Comparison of ENCODE assay signal across 9 mouse cellular contexts in the genomic region with DNA sequence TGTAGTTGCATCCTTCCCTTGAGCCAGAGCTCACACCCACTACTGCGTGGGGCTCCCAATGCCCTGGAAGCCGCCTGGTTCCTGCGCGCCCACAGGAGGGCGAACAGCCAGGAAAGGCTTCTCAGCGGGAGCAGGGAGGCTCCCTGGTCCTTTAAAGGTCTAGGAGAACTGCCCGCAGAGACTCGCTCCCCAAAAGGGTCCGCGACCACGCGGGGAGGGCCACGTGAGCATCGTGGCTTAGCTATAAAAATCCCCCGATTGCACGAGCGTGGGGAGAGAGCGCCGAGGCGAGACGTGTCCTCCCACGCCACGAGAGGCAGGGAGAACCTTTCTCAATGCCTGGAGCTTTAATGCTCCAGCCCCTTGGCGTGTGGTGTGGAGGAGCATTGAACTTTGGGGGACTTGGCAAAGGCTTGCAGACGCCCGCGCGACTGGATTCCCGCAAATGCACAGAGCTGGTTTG. TPM values are rescaled to one million over a fixed set of nuclear protein-coding genes. Genes with fewer than 3 reads are reported as not detected.
DNase-seq lines count a peak whose midpoint lies in the region; ATAC-seq lines count a peak whose summit lies in the region.
"Had no signal": no experiment of that assay in that cellular context is flagged by ENCODE, and none has a peak within 500 bp of the region (broad histone marks: within the 10 kb centered on the region; RNA-seq: fewer than 3 reads in every experiment).

TSS of gene Nwd2 (plus strand) at position 33 of the 463 bp plus-strand sequence.

- H3K4me1 ChIP-seq in heart, embryonic 12.5 days (replicated peaks): peaks cover 8% of the 10 kb centered on the region
- peaks cover 21% of the 10 kb centered on the region for H3K4me1 ChIP-seq in forebrain, embryonic 10.5 days
- H3K4me1 ChIP-seq in kidney, embryonic 15.5 days: peaks cover 18% of the 10 kb centered on the region
- no peaks in the 10 kb centered on the region for H3K4me1 ChIP-seq in liver, embryonic 13.5 days (replicated peaks)

- DNase-seq in heart, adult 11 months: no peak
- peak; percentile 14 for DNase-seq in forebrain, embryonic 10.5 days (ENCODE audit: extremely low spot score, low spot score)
- no peak for DNase-seq in liver, embryonic 13.5 days
- DNase-seq in right cerebral cortex, postnatal 4 days: peak; percentile 53
- DNase-seq in gastrocnemius, adult 18-20 months (ENCODE audit: low spot score): no peak
- DNase-seq in urinary bladder, adult 2 months (ENCODE audit: low spot score): no peak

- peak within 1 kb of the TSS; percentile 41 for H3K9ac ChIP-seq in heart, embryonic 12.5 days
- peak within 1 kb of the TSS; percentile 39 for H3K9ac ChIP-seq in kidney, embryonic 15.5 days
- H3K9ac ChIP-seq in liver, embryonic 13.5 days: no peak within 1 kb of the TSS

- H3K9me3 ChIP-seq in heart, embryonic 12.5 days (replicated peaks): no peaks in the 10 kb centered on the region
- no peaks in the 10 kb centered on the region for H3K9me3 ChIP-seq in forebrain, embryonic 10.5 days
- no peaks in the 10 kb centered on the region for H3K9me3 ChIP-seq in kidney, embryonic 15.5 days (replicated peaks)
- no peaks in the 10 kb centered on the region for H3K9me3 ChIP-seq in liver, embryonic 13.5 days (replicated peaks)

- H3K36me3 ChIP-seq in heart, embryonic 12.5 days: no peaks in the 10 kb centered on the region
- no peaks in the 10 kb centered on the region for H3K36me3 ChIP-seq in forebrain, embryonic 10.5 days (replicated peaks)
- H3K36me3 ChIP-seq in kidney, embryonic 15.5 days: no peaks in the 10 kb centered on the region
- H3K36me3 ChIP-seq in liver, embryonic 13.5 days: no peaks in the 10 kb centered on the region

- peak within 1 kb of the TSS; percentile 54 for H3K4me3 ChIP-seq in heart, embryonic 12.5 days
- H3K4me3 ChIP-seq in forebrain, embryonic 10.5 days: peak within 1 kb of the TSS; percentile 69
- H3K4me3 ChIP-seq in kidney, embryonic 15.5 days (replicated peaks): peak within 1 kb of the TSS; percentile 55
- peak within 1 kb of the TSS; percentile 29 for H3K4me3 ChIP-seq in liver, embryonic 13.5 days (replicated peaks)

- ATAC-seq in heart, embryonic 12.5 days (ENCODE audit: insufficient number of reproducible peaks, low FRiP score): no peak
- peak; percentile 69 for ATAC-seq in kidney, embryonic 15.5 days (replicated peaks; ENCODE audit: low FRiP score)
- ATAC-seq in liver, embryonic 13.5 days (ENCODE audit: low read depth): no peak

- peaks cover 52% of the 10 kb centered on the region for H3K27me3 ChIP-seq in heart, embryonic 12.5 days (replicated peaks)
- H3K27me3 ChIP-seq in forebrain, embryonic 10.5 days (ENCODE audit: poor library complexity, severe bottlenecking): peaks cover 56% of the 10 kb centered on the region
- H3K27me3 ChIP-seq in kidney, embryonic 15.5 days: peaks cover 54% of the 10 kb centered on the region
- H3K27me3 ChIP-seq in liver, embryonic 13.5 days: peaks cover 44% of the 10 kb centered on the region
- H3K27me3 ChIP-seq: CH12.LX had no signal

- WGBS in heart, embryonic 12.5 days: 2% methylated on average over 29 of the region's 29 CpGs
- WGBS in forebrain, embryonic 10.5 days: 1% methylated on average over 29 of the region's 29 CpGs
- 1% methylated on average over 29 of the region's 29 CpGs for WGBS in kidney, embryonic 15.5 days
- 4% methylated on average over 29 of the region's 29 CpGs for WGBS in liver, embryonic 13.5 days (ENCODE audit: insufficient replicate concordance)

- H3K4me2 ChIP-seq in heart, embryonic 12.5 days: peak within 1 kb of the TSS; percentile 95
- H3K4me2 ChIP-seq in kidney, embryonic 15.5 days: peak within 1 kb of the TSS; percentile 98
- H3K4me2 ChIP-seq in liver, embryonic 13.5 days: peak within 1 kb of the TSS; percentile 52

- no peak within 1 kb of the TSS for H3K27ac ChIP-seq in heart, embryonic 12.5 days (ENCODE audit: poor library complexity, severe bottlenecking)
- H3K27ac ChIP-seq in forebrain, embryonic 10.5 days: peak within 1 kb of the TSS; percentile 48; the same call in 1 of the 2 replicates
- H3K27ac ChIP-seq in kidney, embryonic 15.5 days: no peak within 1 kb of the TSS
- no peak within 1 kb of the TSS for H3K27ac ChIP-seq in liver, embryonic 13.5 days

RNA-seq across cellular contexts. Expression of gene Nwd2, which starts in this region (rescaled TPM):
- polyA plus RNA-seq in heart, embryonic 12.5 days (2016; fragmentation: Nextera tagmentation; extraction: Ambion mirVana): 0.11 TPM in 1 of 2 replicates, not detected in the other
- polyA plus RNA-seq in forebrain, embryonic 10.5 days (2016; fragmentation: Nextera tagmentation; extraction: Ambion mirVana): 0.09 TPM in 1 of 2 replicates, not detected in the other
- 0.23 and 0.49 TPM in 2 replicates for polyA plus RNA-seq in kidney, embryonic 15.5 days (2015; fragmentation: Nextera tagmentation; extraction: Ambion mirVana)
- 0.05 TPM in 1 of 2 replicates, not detected in the other for polyA plus RNA-seq in liver, embryonic 13.5 days (2015; fragmentation: Nextera tagmentation; extraction: Ambion mirVana)
- not detected for total RNA-seq in gastrocnemius, adult 18-20 months (2021)
- polyA plus RNA-seq in urinary bladder, adult 2 months (2012; rRNA removed): 0.01 and 0.03 TPM in 2 replicates
- total RNA-seq: CH12.LX had no signal

Comparison
In these comparisons a context has a peak if more than half of its experiments do, and no peak if none do; other contexts are left out.
1. Peak in DNase-seq, H3K4me3 ChIP-seq and H3K27ac ChIP-seq in forebrain, embryonic 10.5 days; RNA of the gene not detected or under 1 TPM.
2. Peak in ATAC-seq, H3K4me3 ChIP-seq, H3K9ac ChIP-seq and H3K4me2 ChIP-seq in kidney, embryonic 15.5 days; RNA of the gene not detected or under 1 TPM.